In genomic region chr2:32784048-32784681, GRCm38 (mm10) we compare ENCODE assay signal across 9 mouse cellular contexts. TPM values are rescaled to one million over a fixed set of nuclear protein-coding genes. Genes with fewer than 3 reads are reported as not detected.
A peak's percentile ranks its signal among the peaks of the same experiment; 100 is the strongest.
DNase-seq lines count a peak whose midpoint lies in the region; TF ChIP-seq lines count a peak whose summit lies in the region.
"Had no signal": no experiment of that assay in that cellular context is flagged by ENCODE, and none has a peak within 500 bp of the region (broad histone marks: within the 10 kb centered on the region; RNA-seq: fewer than 3 reads in every experiment).

Gene Cfap157 (minus strand): TSS chr2:32784428.

- no peak for TF ChIP-seq CTCF in brain, embryonic 14.5 days (IDR thresholded peaks at IDR 0.05; ENCODE audit: borderline replicate concordance, extremely low read depth, insufficient read depth, insufficient read length)

- intact Hi-C loops in gastrocnemius, postnatal 14 days (cut with DNase I; ENCODE audit: low total_unique reads), result no loop called here
- intact Hi-C loops in heart, postnatal 25 days (cut with DNase I), result no loop called here

- no peak for TF ChIP-seq POLR2A in brain, embryonic 14.5 days (IDR thresholded peaks at IDR 0.05; ENCODE audit: borderline replicate concordance, extremely low read depth, insufficient read depth, insufficient read length, poor library complexity, severe bottlenecking)

- peak; percentile 43 for DNase-seq in gastrocnemius, adult 18-20 months (ENCODE audit: low spot score)
- DNase-seq in gastrocnemius, postnatal 14 days, result no peak
- DNase-seq in brain, embryonic 14.5 days (ENCODE audit: low read depth), result peak; percentile 49
- peak; percentile 31 for DNase-seq in heart, postnatal 25 days (ENCODE audit: low spot score)
- peak; percentile 64 for DNase-seq in lung, postnatal 10 days
- DNase-seq in spleen, postnatal 36 days (ENCODE audit: low spot score in 2 of 2), result no peak
- no peak for DNase-seq in layer of hippocampus, postnatal 10 days (ENCODE audit: low spot score in 2 of 2)
- DNase-seq in right cerebral cortex, postnatal 4 days, result no peak
- DNase-seq: adrenal gland, postnatal 36 days had no signal

RNA-seq across cellular contexts. Expression of gene Cfap157, which starts in this region (rescaled TPM):
- total RNA-seq in gastrocnemius, adult 18-20 months (2021), result not detected
- total RNA-seq in gastrocnemius, postnatal 14 days (2021), result under 1 TPM in 1 of 2 experiments, not detected in 1; 0.35 TPM
- 0.71 and 0.86 TPM in 2 replicates for polyA plus RNA-seq in brain, embryonic 14.5 days (2012; rRNA removed)
- total RNA-seq in heart, postnatal 25 days (2021), result not detected
- under 1 TPM; 0.75 to 0.76 TPM for total RNA-seq in layer of hippocampus, postnatal 10 days (2021)
- total RNA-seq: adrenal gland, postnatal 36 days had no signal

Comparison
In these comparisons a context has a peak if more than half of its experiments do, and no peak if none do; other contexts are left out.
1. Peak in DNase-seq in gastrocnemius, adult 18-20 months; RNA of the gene not detected or under 1 TPM.
2. Peak in DNase-seq in brain, embryonic 14.5 days; RNA of the gene not detected or under 1 TPM.
3. Peak in DNase-seq in heart, postnatal 25 days; RNA of the gene not detected or under 1 TPM.